Comparison of ENCODE assay signal across 26 mouse cellular contexts in the genomic region with DNA sequence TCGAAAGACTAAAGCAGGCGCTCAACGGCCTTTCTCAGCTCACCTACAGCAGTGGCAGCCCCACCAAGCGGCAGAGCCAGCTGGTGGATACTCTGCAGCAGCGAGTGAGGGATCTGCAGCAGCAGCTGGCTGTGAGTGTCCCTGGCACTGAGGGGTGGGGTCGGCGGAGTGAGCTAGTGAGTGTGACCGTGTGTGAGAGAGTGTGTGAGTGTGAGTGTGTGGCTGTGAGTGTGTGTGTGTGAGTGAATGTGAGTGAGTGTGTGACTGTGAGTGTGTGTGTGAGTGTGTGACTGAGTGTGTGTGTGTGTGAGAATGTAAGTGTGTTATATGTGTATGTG.
DNase-seq lines count a peak whose midpoint lies in the region; ATAC-seq and TF ChIP-seq lines count a peak whose summit lies in the region.
"Had no signal": no experiment of that assay in that cellular context is flagged by ENCODE, and none has a peak within 500 bp of the region (broad histone marks: within the 10 kb centered on the region; RNA-seq: fewer than 3 reads in every experiment).

No protein-coding gene starts in this region.

- H3K9ac ChIP-seq in lung, embryonic 14.5 days: no peak overlapping the region
- H3K9ac ChIP-seq in stomach, embryonic 16.5 days (ENCODE audit: low read length): no peak overlapping the region
- H3K9ac ChIP-seq: embryonic facial prominence, embryonic 15.5 days; forebrain, postnatal 0 days; heart, embryonic 12.5 days; hindbrain, embryonic 14.5 days; limb, embryonic 15.5 days; liver, embryonic 13.5 days had no signal

- peak; percentile 64 for ATAC-seq in lung, embryonic 14.5 days (ENCODE audit: insufficient read depth)
- ATAC-seq in megakaryocyte, adult 5-6 weeks (ENCODE audit: poor library complexity, severe bottlenecking): no peak
- peak; percentile 35; the same call in 1 of the 2 replicates for ATAC-seq in stomach, embryonic 16.5 days (ENCODE audit: insufficient read depth, low FRiP score)
- ATAC-seq: activated CD4-positive, CD25-positive, alpha-beta regulatory T cell, adult 4 months; forebrain, postnatal 0 days; midbrain, embryonic 16.5 days had no signal

- H3K4me3 ChIP-seq in lung, embryonic 14.5 days (ENCODE audit: low read depth, low read length): no peak overlapping the region
- H3K4me3 ChIP-seq in megakaryocyte, embryonic 14.5 days (replicated peaks): peak overlapping the region; percentile 14
- H3K4me3 ChIP-seq in stomach, embryonic 16.5 days (replicated peaks; ENCODE audit: low read length): no peak overlapping the region
- H3K4me3 ChIP-seq: embryonic facial prominence, embryonic 10.5 days; embryonic facial prominence, embryonic 15.5 days; heart, embryonic 12.5 days; limb, embryonic 10.5 days; limb, embryonic 15.5 days; liver, embryonic 13.5 days had no signal

- peaks cover 54% of the 10 kb centered on the region for H3K36me3 ChIP-seq in lung, embryonic 14.5 days (ENCODE audit: insufficient read depth)
- no peaks in the 10 kb centered on the region for H3K36me3 ChIP-seq in megakaryocyte, embryonic 14.5 days (replicated peaks; ENCODE audit: low read length)
- peaks cover 16% of the 10 kb centered on the region; the same call in 1 of the 2 replicates for H3K36me3 ChIP-seq in stomach, embryonic 16.5 days (ENCODE audit: control insufficient read depth, insufficient read depth, low read length)

- no peak overlapping the region for H3K4me2 ChIP-seq in lung, embryonic 14.5 days
- no peak overlapping the region for H3K4me2 ChIP-seq in stomach, embryonic 16.5 days (ENCODE audit: low read depth, low read length)
- H3K4me2 ChIP-seq: embryonic facial prominence, embryonic 15.5 days; heart, embryonic 12.5 days; hindbrain, embryonic 14.5 days; limb, embryonic 15.5 days; liver, embryonic 13.5 days had no signal

- no peaks in the 10 kb centered on the region for H3K27me3 ChIP-seq in lung, embryonic 14.5 days (ENCODE audit: insufficient read depth, low read length)
- peaks cover 2% of the 10 kb centered on the region for H3K27me3 ChIP-seq in megakaryocyte, embryonic 14.5 days (replicated peaks)
- H3K27me3 ChIP-seq in stomach, embryonic 16.5 days (ENCODE audit: control insufficient read depth, insufficient read depth, low read length): no peaks in the 10 kb centered on the region
- H3K27me3 ChIP-seq: embryonic facial prominence, embryonic 15.5 days; heart, embryonic 12.5 days; limb, embryonic 15.5 days; liver, embryonic 13.5 days had no signal

- DNase-seq in heart, adult 11 months: peak; percentile 89
- no peak for DNase-seq in heart, adult 18-20 months
- DNase-seq in lung, embryonic 14.5 days: no peak
- no peak for DNase-seq in lung, postnatal 36 days
- DNase-seq in thymus, postnatal 10 days (ENCODE audit: low spot score in 2 of 2): no peak
- DNase-seq: adrenal gland, adult 8-10 months; cerebellum, adult 2 months; cerebellum, postnatal 14 days; gastrocnemius, postnatal 10 days; kidney, adult 18-20 months; kidney, postnatal 14 days; layer of hippocampus, adult 9-11 months; liver, embryonic 13.5 days; right cerebral cortex, postnatal 25 days had no signal

- 0 out of 2 replicates have a peak, but pooled peaks have one; percentile 9 for TF ChIP-seq CTCF in lung, embryonic 14.5 days (IDR thresholded peaks at IDR 0.05; ENCODE audit: low read depth)

- peak overlapping the region; percentile 54; the same call in 1 of the 2 replicates for H3K27ac ChIP-seq in lung, embryonic 14.5 days (ENCODE audit: low read depth)
- peak overlapping the region; percentile 85 for H3K27ac ChIP-seq in stomach, embryonic 16.5 days (ENCODE audit: low read length)
- H3K27ac ChIP-seq: embryonic facial prominence, embryonic 10.5 days; embryonic facial prominence, embryonic 15.5 days; hindbrain, embryonic 14.5 days; limb, embryonic 10.5 days; limb, embryonic 15.5 days; liver, embryonic 13.5 days had no signal

- H3K4me1 ChIP-seq in lung, embryonic 14.5 days (ENCODE audit: insufficient read depth): no peaks in the 10 kb centered on the region
- no peaks in the 10 kb centered on the region for H3K4me1 ChIP-seq in megakaryocyte, embryonic 14.5 days
- peaks cover 6% of the 10 kb centered on the region for H3K4me1 ChIP-seq in stomach, embryonic 16.5 days (ENCODE audit: control insufficient read depth, insufficient read depth, low read length)
- H3K4me1 ChIP-seq: heart, embryonic 12.5 days; limb, embryonic 10.5 days; limb, embryonic 15.5 days; liver, embryonic 13.5 days had no signal

- 68% methylated on average over 8 of the region's 8 CpGs for WGBS in lung, embryonic 14.5 days
- 71% methylated on average over 8 of the region's 8 CpGs for WGBS in stomach, embryonic 16.5 days

- no peaks in the 10 kb centered on the region for H3K9me3 ChIP-seq in lung, embryonic 14.5 days (ENCODE audit: low read depth, low read length)
- H3K9me3 ChIP-seq in megakaryocyte, embryonic 14.5 days: no peaks in the 10 kb centered on the region
- H3K9me3 ChIP-seq in stomach, embryonic 16.5 days (replicated peaks; ENCODE audit: control insufficient read depth, low read length): no peaks in the 10 kb centered on the region
- H3K9me3 ChIP-seq: embryonic facial prominence, embryonic 10.5 days; embryonic facial prominence, embryonic 15.5 days; heart, embryonic 12.5 days; limb, embryonic 10.5 days; limb, embryonic 15.5 days; liver, embryonic 13.5 days had no signal
